ENCODE assay signal across 8 mouse cellular contexts in the genomic region with DNA sequence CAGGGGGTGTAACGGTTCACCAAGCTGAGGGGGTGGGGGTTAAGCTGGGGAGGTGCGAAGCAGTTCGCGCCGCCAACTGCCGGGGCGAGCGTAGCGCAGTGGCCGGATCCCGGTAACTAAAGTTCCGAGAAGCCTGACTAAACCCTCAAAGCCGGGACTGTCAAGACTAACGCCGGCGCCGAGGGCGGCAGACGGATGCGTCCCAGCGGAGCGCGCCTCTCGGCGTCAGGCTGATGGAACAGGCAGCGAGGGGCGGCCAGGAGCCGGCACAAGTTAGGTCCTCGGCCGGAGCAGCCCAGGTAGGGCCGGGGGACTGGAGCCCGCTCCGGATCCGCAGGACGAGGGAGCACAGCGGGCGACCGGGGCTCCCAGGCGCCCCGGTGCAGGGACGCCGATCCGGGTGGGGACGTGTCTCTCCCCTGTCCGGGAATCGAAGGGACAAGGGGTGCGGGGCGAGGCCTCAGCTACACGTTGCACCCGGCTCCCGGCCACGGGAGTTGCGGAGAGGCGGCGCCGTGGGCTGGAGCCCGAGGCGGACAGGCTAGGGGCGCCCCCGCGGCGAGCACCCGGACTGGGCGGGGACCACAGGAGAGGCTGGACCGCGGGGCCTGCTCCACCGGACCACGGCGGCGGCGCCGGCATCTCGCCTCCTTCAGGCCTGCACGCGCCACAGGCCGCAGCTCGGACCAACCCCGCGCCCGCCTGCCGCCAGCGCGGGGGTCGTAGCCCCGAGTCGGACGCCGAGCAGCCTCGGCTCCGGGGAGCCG. TPM values are rescaled to one million over a fixed set of nuclear protein-coding genes. Genes with fewer than 3 reads are reported as not detected.
DNase-seq lines count a peak whose midpoint lies in the region; ATAC-seq lines count a peak whose summit lies in the region.

No protein-coding gene starts in this region.

- intact Hi-C loops in left cerebral cortex, postnatal 4 days (cut with DNase I): loop anchor here (5.0 to 10.0 kb wide), 2 partner anchors 75 to 143 kb away; no protein-coding TSS in a partner anchor

- under 1% methylated on average over 76 of the region's 91 CpGs for whole genome bisulfite sequencing in midbrain, embryonic 10.5 days

- peaks cover 28% of the 10 kb centered on the region for H3K4me1 ChIP-seq in midbrain, embryonic 10.5 days

- no peaks in the 10 kb centered on the region for H3K36me3 ChIP-seq in midbrain, embryonic 10.5 days

- ATAC-seq in common myeloid progenitor, adult 5-6 weeks (replicated peaks; ENCODE audit: low read depth, poor library complexity, severe bottlenecking): peak; percentile 38
- ATAC-seq in monocyte, adult 5-6 weeks (replicated peaks; ENCODE audit: insufficient number of reproducible peaks, low FRiP score, low TSS enrichment, poor library complexity, severe bottlenecking): no peak

- peak; percentile 67 for DNase-seq in adipocyte (ENCODE audit: low spot score)
- DNase-seq in gastrocnemius, postnatal 10 days: peak; percentile 80
- DNase-seq in induced T-regulatory cell, adult 2 months (ENCODE audit: low read depth): peak; percentile 70
- peak; percentile 66 for DNase-seq in left cerebral cortex, postnatal 4 days
- peak; percentile 78 for DNase-seq in midbrain, embryonic 10.5 days (ENCODE audit: low spot score)
- DNase-seq in skeletal muscle tissue, adult 2 months (ENCODE audit: low read depth, low spot score): peak; percentile 45

- no peaks in the 10 kb centered on the region for H3K9me3 ChIP-seq in midbrain, embryonic 10.5 days (replicated peaks)

- peak overlapping the region; percentile 96 for H3K4me3 ChIP-seq in midbrain, embryonic 10.5 days

- H3K27ac ChIP-seq in midbrain, embryonic 10.5 days (replicated peaks): peak overlapping the region; percentile 97

- peaks cover 8% of the 10 kb centered on the region; the same call in 1 of the 2 replicates for H3K27me3 ChIP-seq in midbrain, embryonic 10.5 days (ENCODE audit: low read depth, poor library complexity, severe bottlenecking)

RNA-seq across cellular contexts. Expression of gene Galnt7, which starts 1.0 kb away (rescaled TPM):
- 14.5 and 23.1 TPM in 2 replicates for total RNA-seq in common myeloid progenitor, adult 5-6 weeks (2017)
- 1 to 10 TPM; 5.4 to 9.6 TPM for total RNA-seq in gastrocnemius, postnatal 10 days (2021)
- total RNA-seq in left cerebral cortex, postnatal 4 days (2021): 10 to 100 TPM; 10.9 to 13.0 TPM
- 20.7 and 23.6 TPM in 2 replicates for polyA plus RNA-seq in midbrain, embryonic 10.5 days (2016; fragmentation: Nextera tagmentation; extraction: Ambion mirVana)
- 23.0 to 34.5 TPM (median 26.7 TPM) in 3 replicates for total RNA-seq in monocyte, adult 5-6 weeks (2017)
